Mouse (Mus musculus) liver, embryonic 14.5 days (tissue): ENCODE measurements around the gene Defa35.
"Not testable (repeated sequence)": the region's sequence is repeated elsewhere in the genome, so short reads cannot be mapped to it uniquely, and the experiment has no call there.

Source experiments
- CTCF ChIP-seq: IDR thresholded peaks from 2 replicates; pipeline ENCODE4 v1.5.1; 2016; ENCODE audit warnings: antibody characterized with exemption, low read depth, control low read depth
- EP300 ChIP-seq: IDR thresholded peaks from 2 replicates; pipeline ENCODE4 v1.6.1; 2016; ENCODE audit warnings: antibody characterized with exemption, low read depth

DNA sequence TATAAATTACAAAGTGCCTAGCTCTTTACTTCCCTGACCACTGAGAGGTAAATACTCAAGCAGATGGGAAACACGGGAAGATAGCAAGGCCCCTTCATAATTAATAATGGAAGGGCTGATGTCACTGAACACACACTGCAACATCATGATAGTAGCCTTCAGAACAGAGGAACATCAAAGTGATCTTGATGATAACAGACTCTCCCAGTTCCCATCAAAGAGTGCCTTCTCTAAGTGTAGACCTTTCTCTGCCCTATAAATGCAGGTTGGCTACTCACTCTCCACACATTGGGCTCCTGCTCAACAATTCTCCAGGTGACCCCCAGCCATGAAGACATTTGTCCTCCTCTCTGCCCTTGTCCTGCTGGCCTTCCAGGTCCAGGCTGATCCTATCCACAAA is at the start of gene Defa35:
- TF ChIP-seq CTCF, EP300: not testable (repeated sequence)
